Mouse (Mus musculus) kidney, embryonic 15.5 days (tissue): ENCODE measurements at regions not wholly inside any gene's neighbourhood (a gene's known extent, or its start where the extent isn't known, plus 50 kb on each side); places are given as distances from the start of the nearest gene placed in this dataset.
A peak's percentile ranks its signal among the peaks of the same experiment; 100 is the strongest.

Source experiments
- ATAC-seq: fragments of 200-750 bp; cut with Nextera tagmentation; replicated peaks from 2 replicates; pipeline ENCODE4 v1.8.0; 2017; ENCODE audit warnings: moderate TSS enrichment; ENCODE audit not compliant: low FRiP score
- H3K27ac ChIP-seq: fragments of 300-500 bp; sonication (generic); 2 replicates; pipeline ENCODE4 v1.5.1; 2015; ENCODE audit warnings: mild to moderate bottlenecking, inconsistent platforms
- H3K27me3 ChIP-seq: fragments of 300-500 bp; sonication (generic); 2 replicates; pipeline ENCODE4 v1.6.1; 2015; ENCODE audit warnings: inconsistent platforms
- H3K36me3 ChIP-seq: fragments of 300-500 bp; sonication (generic); 2 replicates; pipeline ENCODE4 v1.6.1; 2015; ENCODE audit warnings: inconsistent platforms
- H3K4me1 ChIP-seq: fragments of 300-500 bp; sonication (generic); 2 replicates; pipeline ENCODE4 v1.6.1; 2015; ENCODE audit warnings: inconsistent platforms
- H3K4me2 ChIP-seq: fragments of 300-500 bp; sonication (generic); 2 replicates; pipeline ENCODE4 v1.6.1; 2015; ENCODE audit warnings: moderate library complexity, mild to moderate bottlenecking, inconsistent platforms
- H3K4me3 ChIP-seq: fragments of 300-500 bp; sonication (generic); replicated peaks from 2 replicates; pipeline ENCODE4 v1.5.1; 2015; ENCODE audit warnings: mild to moderate bottlenecking, inconsistent platforms
- H3K9ac ChIP-seq: fragments of 300-500 bp; sonication (generic); 2 replicates; pipeline ENCODE4 v1.6.1; 2015; ENCODE audit warnings: mild to moderate bottlenecking, inconsistent platforms
- H3K9me3 ChIP-seq: fragments of 300-500 bp; sonication (generic); replicated peaks from 2 replicates; pipeline ENCODE4 v1.6.1; 2016; ENCODE audit warnings: inconsistent platforms
- WGBS: fragments of 180-500 bp; shearing (Covaris S2); methylation state at CpG from one replicate; pipeline ENCODE4 v1.1.7; 2015; ENCODE audit warnings: mixed read lengths; 5-methylcytosine and 5-hydroxymethylcytosine counted together

- WGBS, result 60% methylated on average over 4 of the region's 4 CpGs
Observed at GRCm38 (mm10) chr12:35384211-35384610, 150.6 kb downstream of the Ahr start.

DNA sequence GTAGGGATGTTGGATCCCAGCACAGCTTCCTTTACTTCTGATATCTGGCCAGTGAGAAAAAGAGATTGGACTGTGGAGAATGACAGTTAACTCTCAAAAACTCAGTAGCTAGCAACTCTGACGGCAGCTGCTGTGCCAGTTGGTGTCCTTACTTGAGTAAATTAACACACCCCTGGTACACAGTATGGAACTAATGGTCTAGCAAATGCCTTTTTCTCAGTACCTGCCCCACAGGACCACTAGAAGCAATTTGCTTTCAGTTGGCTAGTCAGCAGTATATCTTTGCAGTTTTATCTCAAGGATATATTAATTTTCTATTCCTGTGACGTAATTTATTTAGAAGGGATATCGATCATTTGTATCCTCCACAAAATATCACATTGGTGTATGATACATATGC, 157.6 kb downstream of the Ahr start:
- Histone ChIP-seq H3K27me3 (no peaks in the 10 kb centered on the region), H3K9ac (no peak overlapping the region), H3K36me3 (no peaks in the 10 kb centered on the region), H3K9me3 (no peaks in the 10 kb centered on the region), H3K4me1 (no peaks in the 10 kb centered on the region), H3K27ac (no peak overlapping the region), H3K4me3 (no peak overlapping the region), H3K4me2 (no peak overlapping the region)
- WGBS, result 82% methylated on average over 3 of the region's 3 CpGs
- no peak for ATAC-seq

More at GRCm38 (mm10) chr12:35384211-35384610, 150.6 kb downstream of the Ahr start:
- no peaks in the 10 kb centered on the region for H3K9me3 ChIP-seq
- H3K27ac ChIP-seq, result peak overlapping the region; percentile 27; the same call in 1 of the 2 replicates
- H3K36me3 ChIP-seq, result no peaks in the 10 kb centered on the region
- no peaks in the 10 kb centered on the region for H3K4me1 ChIP-seq
- no peaks in the 10 kb centered on the region for H3K27me3 ChIP-seq
- no peak overlapping the region for H3K4me3 ChIP-seq
- H3K9ac ChIP-seq, result no peak overlapping the region
- H3K4me2 ChIP-seq, result no peak overlapping the region
- no peak for ATAC-seq

DNA sequence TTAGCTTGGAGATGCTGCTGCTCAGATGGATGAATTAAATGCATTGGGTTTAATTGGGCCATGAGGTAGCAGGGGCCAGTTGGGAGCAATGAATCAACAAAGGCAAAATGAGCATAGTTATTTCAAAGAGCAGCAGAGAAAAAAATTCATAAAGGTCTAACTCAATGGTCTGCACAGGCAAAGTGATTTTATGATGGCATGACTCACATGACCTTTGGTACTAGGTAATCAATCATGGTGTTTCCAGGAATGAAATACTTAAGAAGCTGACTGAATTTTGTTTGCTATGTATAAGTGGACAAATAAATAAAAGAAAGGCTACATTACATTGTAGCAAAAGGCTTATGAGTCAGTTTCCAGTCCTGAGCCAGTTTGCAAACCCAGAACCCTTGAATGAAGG, 158.5 kb downstream of the Ahr start:
- Histone ChIP-seq H3K27ac (no peak overlapping the region), H3K4me2 (no peak overlapping the region), H3K9ac (no peak overlapping the region), H3K27me3 (no peaks in the 10 kb centered on the region), H3K36me3 (no peaks in the 10 kb centered on the region), H3K9me3 (no peaks in the 10 kb centered on the region), H3K4me1 (no peaks in the 10 kb centered on the region), H3K4me3 (no peak overlapping the region)
- ATAC-seq, result no peak

GRCm38 (mm10) chr12:35357901-35358300, 176.9 kb downstream of the Ahr start:
- Histone ChIP-seq H3K4me1 (no peaks in the 10 kb centered on the region), H3K4me3 (no peak overlapping the region), H3K27ac (no peak overlapping the region), H3K9ac (no peak overlapping the region), H3K27me3 (no peaks in the 10 kb centered on the region), H3K36me3 (no peaks in the 10 kb centered on the region), H3K4me2 (no peak overlapping the region), H3K9me3 (no peaks in the 10 kb centered on the region)
- no peak for ATAC-seq
- 91% methylated on average over 2 of the region's 2 CpGs for WGBS

DNA sequence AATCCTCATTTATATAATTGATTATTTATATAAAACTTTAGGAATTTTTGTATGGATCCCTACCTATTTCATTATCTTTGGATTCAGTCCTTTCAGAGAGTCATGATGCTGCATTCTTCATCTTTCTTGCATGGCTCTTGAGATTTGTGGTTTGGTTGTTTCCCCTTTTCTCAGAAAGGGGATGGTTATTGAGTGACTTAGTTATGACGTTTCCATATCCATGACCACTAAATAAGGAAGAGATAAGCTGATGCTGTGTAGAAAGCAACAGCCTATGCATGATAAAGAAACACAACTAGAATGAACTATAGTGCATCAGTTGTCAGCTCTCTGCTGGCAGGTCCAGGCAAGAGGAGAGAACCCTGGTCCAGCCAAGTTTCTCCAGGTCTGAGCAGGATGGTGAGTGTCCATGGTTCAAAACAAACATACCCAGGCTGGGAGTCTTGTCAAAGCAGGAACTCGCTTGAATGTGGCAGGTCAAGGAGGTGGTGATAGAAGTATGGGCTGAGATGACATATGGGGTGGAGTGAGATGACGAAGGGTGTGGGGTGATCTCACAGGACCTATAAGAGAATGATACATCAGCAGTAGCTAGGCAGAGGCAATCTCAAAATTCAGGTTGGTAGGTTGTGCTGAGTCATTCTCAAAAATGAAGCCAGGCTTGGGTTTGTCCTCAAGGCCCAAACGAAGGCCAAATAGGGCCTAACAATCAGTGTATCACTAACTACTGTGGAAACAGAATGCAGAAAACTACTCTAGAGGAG, 196.5 kb downstream of the Ahr start:
- Histone ChIP-seq H3K4me3 (no peak overlapping the region), H3K9ac (no peak overlapping the region), H3K27ac (no peak overlapping the region), H3K27me3 (no peaks in the 10 kb centered on the region), H3K4me2 (no peak overlapping the region), H3K4me1 (no peaks in the 10 kb centered on the region), H3K9me3 (no peaks in the 10 kb centered on the region), H3K36me3 (no peaks in the 10 kb centered on the region)
- 85% methylated on average over 4 of the region's 4 CpGs for WGBS
- no peak for ATAC-seq

DNA sequence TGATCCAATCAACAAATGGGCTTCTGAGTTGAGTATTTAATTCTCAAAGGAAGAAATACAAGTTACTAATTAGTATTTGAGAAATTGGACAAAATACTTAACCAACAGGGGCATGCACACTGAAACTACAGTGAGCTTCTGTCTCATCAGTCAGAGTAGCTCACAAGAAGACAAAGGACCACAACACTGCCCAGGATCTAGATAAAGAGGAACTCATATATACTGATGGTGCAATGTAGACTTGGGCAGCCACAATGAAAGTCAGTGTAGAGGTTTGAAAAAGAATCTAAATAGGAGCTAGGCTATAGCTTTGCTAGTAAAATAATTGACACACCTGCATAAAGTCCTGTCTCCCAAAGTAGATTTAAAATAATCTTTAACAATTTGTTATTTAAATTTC, 198.5 kb downstream of the Ahr start:
- H3K9me3 ChIP-seq, result no peaks in the 10 kb centered on the region
- ATAC-seq, result no peak
- H3K4me3 ChIP-seq, result no peak overlapping the region
- H3K4me1 ChIP-seq, result no peaks in the 10 kb centered on the region
- no peaks in the 10 kb centered on the region for H3K36me3 ChIP-seq
- no peak overlapping the region for H3K27ac ChIP-seq
- H3K27me3 ChIP-seq, result no peaks in the 10 kb centered on the region
- no peak overlapping the region for H3K4me2 ChIP-seq
- no peak overlapping the region for H3K9ac ChIP-seq

GRCm38 (mm10) chr12:35334344-35335075, 200.3 kb downstream of the Ahr start:
- no peak for ATAC-seq

DNA sequence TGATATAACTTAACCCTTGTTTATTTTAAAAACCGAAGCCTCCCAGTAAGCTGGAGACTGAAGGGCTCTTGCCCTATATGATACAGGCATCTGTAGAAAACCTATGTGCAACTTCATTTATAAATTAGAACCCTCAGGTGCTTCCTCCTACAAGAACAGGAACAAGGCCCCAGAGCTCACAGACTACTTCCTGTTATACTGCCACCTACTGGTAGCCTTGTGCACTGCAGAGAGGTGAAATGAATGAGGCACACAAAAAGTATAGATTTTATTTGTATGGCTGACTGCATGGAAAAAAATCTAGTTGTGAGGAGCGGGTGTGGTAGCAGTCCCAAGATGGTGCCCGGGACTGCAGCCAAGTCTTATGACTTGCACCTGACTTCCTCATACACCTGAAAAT, 203.5 kb downstream of the Ahr start:
- ATAC-seq, result no peak
- no peaks in the 10 kb centered on the region for H3K27me3 ChIP-seq
- 97% methylated on average over 3 of the region's 3 CpGs for WGBS
- no peak overlapping the region for H3K9ac ChIP-seq
- no peaks in the 10 kb centered on the region for H3K36me3 ChIP-seq
- H3K9me3 ChIP-seq, result no peaks in the 10 kb centered on the region
- H3K4me2 ChIP-seq, result no peak overlapping the region
- no peak overlapping the region for H3K27ac ChIP-seq
- no peaks in the 10 kb centered on the region for H3K4me1 ChIP-seq
- no peak overlapping the region for H3K4me3 ChIP-seq

More at GRCm38 (mm10) chr12:35334344-35335075, 200.3 kb downstream of the Ahr start:
- Histone ChIP-seq H3K27me3 (no peaks in the 10 kb centered on the region), H3K4me3 (no peak overlapping the region), H3K27ac (no peak overlapping the region), H3K4me2 (no peak overlapping the region), H3K9me3 (no peaks in the 10 kb centered on the region), H3K9ac (no peak overlapping the region), H3K36me3 (no peaks in the 10 kb centered on the region), H3K4me1 (no peaks in the 10 kb centered on the region)
- WGBS, result 48% methylated on average over 10 of the region's 10 CpGs

DNA sequence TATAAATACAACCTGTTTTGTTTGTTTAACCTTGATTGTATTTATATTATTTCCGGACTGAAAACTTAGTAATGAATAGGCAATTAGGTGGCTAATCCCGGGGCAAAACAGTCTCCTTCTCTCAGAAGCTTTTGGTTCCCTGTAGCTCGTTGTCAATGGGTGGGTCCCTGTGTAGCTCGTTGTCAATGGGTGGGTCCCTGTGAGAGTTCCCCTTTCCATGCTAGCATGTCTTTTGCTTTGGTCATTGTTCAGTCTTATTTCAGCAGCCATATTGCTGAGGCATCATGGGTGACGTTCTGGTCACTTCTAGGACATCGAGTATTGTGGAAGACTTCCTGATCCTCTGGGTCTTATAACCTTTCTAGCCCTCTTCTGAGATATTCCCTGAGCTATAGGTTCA, 205.1 kb downstream of the Ahr start:
- Histone ChIP-seq H3K9me3 (no peaks in the 10 kb centered on the region), H3K4me2 (no peak overlapping the region), H3K4me1 (no peaks in the 10 kb centered on the region), H3K4me3 (no peak overlapping the region), H3K27me3 (no peaks in the 10 kb centered on the region), H3K9ac (no peak overlapping the region), H3K27ac (no peak overlapping the region), H3K36me3 (no peaks in the 10 kb centered on the region)
- no peak for ATAC-seq
- WGBS, result 84% methylated on average over 6 of the region's 6 CpGs

- no peaks in the 10 kb centered on the region for H3K27me3 ChIP-seq
- H3K27ac ChIP-seq, result no peak overlapping the region
- H3K4me1 ChIP-seq, result 0 out of 2 replicates have a peak, but pooled peaks cover 2% of the 10 kb centered on the region
- ATAC-seq, result no peak
- no peaks in the 10 kb centered on the region for H3K9me3 ChIP-seq
- 88% methylated on average over 4 of the region's 4 CpGs for WGBS
- H3K4me2 ChIP-seq, result no peak overlapping the region
- H3K9ac ChIP-seq, result no peak overlapping the region
- no peaks in the 10 kb centered on the region for H3K36me3 ChIP-seq
- H3K4me3 ChIP-seq, result no peak overlapping the region
Observed at GRCm38 (mm10) chr12:35319571-35319970, 215.3 kb downstream of the Ahr start.

DNA sequence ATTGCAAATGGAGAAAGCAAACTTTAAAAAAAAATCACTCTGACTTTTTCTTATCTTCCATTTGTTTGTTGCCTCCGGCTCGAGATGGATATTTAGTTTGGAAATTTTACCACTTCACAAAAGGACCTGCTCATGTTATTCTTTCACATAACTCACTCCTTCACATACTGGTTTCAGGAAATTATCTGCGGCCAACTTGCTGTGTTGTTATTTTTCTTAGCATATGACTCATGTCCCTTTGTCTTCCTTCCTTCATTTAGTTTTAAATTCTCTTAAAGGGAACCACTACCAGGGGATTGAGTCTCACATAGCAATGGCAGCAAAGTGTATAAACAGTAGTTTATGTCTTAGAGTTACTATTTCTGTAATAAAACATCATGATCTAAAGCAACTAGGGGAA, 217.8 kb downstream of the Ahr start:
- no peaks in the 10 kb centered on the region for H3K9me3 ChIP-seq
- H3K4me2 ChIP-seq, result no peak overlapping the region
- H3K4me1 ChIP-seq, result peaks cover 4% of the 10 kb centered on the region; the same call in 1 of the 2 replicates
- H3K27me3 ChIP-seq, result no peaks in the 10 kb centered on the region
- no peak overlapping the region for H3K4me3 ChIP-seq
- ATAC-seq, result no peak
- no peak overlapping the region for H3K9ac ChIP-seq
- whole genome bisulfite sequencing, result 22% methylated on average over 3 of the region's 3 CpGs
- H3K36me3 ChIP-seq, result no peaks in the 10 kb centered on the region
- peak overlapping the region; percentile 73 for H3K27ac ChIP-seq

DNA sequence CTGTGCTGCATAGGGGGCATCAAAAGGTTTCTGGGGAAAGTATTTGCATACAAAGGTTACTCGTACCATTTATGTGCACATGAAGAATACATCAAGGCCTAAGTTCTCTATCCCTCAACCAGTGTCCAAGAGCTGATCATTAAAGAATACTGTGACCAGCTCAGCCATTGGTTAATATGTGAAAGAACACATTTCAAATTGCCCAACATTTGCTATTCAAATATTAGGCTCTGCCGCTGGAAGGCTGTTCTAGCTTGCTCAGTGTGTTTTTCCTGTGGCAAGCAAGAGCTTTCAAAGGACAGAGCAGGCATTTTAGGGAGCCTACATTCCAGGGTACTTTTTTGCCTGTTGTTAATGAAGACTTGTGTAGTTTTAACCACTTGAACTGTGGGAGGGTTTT, 220.8 kb downstream of the Ahr start:
- WGBS, result 88% methylated on average over 2 of the region's 2 CpGs
- no peak for ATAC-seq
- H3K9me3 ChIP-seq, result no peaks in the 10 kb centered on the region

More for the DNA sequence above, 220.8 kb downstream of the Ahr start:
- H3K36me3 ChIP-seq, result no peaks in the 10 kb centered on the region
- H3K4me3 ChIP-seq, result no peak overlapping the region
- H3K9ac ChIP-seq, result no peak overlapping the region
- no peak overlapping the region for H3K27ac ChIP-seq
- no peak overlapping the region for H3K4me2 ChIP-seq
- H3K27me3 ChIP-seq, result no peaks in the 10 kb centered on the region
- H3K4me1 ChIP-seq, result peaks cover 4% of the 10 kb centered on the region; the same call in 1 of the 2 replicates
